Mouse (Mus musculus) A20 (cell line): ENCODE measurements around the gene Fn3krp.

Experiments
- DNase-seq: peaks from one replicate; pipeline ENCODE4 v3.0.0-alpha.2; 2011; ENCODE audit warnings: low read depth, low spot score

Fn3krp gene

GRCm38 (mm10) chr11:121442076-121442475 lies 20.9 kb downstream of the Fn3krp start:
- no peak for DNase-seq

- no peak for DNase-seq
Observed at GRCm38 (mm10) chr11:121451216-121451726, 30.1 kb downstream of the Fn3krp start.

DNA sequence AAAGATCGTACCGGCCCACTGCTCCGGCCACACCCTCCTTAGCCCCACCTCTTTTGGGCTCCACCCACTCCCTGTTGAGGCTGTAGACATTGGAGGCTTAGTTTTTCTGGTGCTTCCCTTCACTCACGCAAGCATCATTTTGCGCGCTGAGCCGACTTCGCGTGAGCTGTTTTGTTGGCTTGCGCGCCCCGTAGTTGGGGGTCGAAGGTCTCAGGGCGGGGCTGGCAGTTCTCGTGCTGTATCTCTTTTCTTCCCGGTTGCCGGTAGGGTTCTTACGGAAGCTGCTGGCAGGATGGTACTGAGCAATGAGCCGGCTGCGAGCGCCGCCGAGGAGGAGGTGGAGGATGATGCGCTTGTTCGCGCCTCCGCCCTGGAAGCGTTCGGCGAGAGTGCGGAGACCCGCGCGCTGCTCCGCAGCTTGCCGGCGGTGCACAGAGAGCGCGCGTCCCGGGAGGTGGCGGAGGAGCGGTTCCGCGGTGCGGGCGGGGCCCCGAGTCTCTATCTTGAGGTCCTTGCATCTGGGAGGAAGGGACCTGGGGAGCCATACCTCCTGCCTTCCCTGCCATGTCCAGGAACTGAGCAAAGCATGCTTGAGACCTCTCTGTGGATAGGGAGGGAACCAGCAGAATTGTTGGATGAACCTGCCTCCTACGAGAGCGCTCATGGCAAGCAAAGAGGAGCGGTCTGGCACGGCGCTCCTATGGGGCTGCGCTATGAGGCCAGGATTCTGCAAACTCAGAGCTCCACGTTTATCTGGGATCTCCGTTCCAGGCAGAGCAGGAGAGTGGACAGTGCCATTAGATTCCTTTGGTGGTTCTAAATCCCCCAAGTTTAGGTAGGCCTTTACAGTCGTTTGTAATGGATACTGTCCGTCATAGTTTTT lies 30.8 kb downstream of the Fn3krp start, which contains the start of gene Tbcd:
Gene Tbcd (plus strand): TSS at position 197 of the 883 bp plus-strand sequence.
- DNase-seq: peak; percentile 94

- DNase-seq: no peak
Observed at GRCm38 (mm10) chr11:121457874-121458273, 36.7 kb downstream of the Fn3krp start.

DNA sequence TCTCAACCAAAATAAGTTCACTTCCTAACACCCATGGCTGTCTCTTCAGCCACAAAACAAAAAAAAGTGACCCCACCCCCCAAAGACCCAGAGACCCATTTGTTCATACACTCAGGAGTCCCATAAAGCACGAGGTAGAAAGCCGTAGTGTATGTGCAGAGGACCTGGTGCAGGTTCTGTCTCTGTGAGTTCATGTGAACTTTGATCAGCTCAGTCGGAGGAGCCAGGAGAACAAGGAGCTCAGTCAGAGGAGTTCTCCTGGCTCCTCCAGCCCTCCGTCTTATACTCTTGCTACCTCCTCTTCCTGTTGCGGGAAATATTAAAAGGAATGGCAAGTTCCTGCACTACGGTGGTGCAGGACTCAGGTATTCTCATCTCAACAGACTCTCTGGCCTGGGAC lies 46.2 kb downstream of the Fn3krp start:
- DNase-seq: no peak

DNA sequence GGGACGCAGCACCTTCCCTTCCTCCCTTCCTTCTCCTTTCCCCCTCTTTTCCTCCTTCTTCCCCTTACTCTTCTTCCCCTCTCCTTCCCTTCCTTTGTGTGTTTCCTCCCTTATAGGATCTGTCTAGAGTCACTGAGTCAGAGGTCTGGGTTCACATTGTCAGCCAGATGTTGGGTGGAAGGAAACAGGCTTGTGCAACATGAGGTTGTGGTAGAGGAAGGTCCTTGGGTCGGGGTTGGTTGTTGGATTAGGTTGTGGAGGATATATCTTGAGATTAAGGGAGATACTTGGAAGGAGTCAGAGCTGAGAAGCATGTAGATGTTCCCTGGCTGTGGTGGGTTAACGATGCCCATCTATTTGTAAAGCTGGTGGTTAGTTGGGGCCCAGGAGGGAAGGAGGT lies 53.6 kb downstream of the Fn3krp start:
- no peak for DNase-seq

DNA sequence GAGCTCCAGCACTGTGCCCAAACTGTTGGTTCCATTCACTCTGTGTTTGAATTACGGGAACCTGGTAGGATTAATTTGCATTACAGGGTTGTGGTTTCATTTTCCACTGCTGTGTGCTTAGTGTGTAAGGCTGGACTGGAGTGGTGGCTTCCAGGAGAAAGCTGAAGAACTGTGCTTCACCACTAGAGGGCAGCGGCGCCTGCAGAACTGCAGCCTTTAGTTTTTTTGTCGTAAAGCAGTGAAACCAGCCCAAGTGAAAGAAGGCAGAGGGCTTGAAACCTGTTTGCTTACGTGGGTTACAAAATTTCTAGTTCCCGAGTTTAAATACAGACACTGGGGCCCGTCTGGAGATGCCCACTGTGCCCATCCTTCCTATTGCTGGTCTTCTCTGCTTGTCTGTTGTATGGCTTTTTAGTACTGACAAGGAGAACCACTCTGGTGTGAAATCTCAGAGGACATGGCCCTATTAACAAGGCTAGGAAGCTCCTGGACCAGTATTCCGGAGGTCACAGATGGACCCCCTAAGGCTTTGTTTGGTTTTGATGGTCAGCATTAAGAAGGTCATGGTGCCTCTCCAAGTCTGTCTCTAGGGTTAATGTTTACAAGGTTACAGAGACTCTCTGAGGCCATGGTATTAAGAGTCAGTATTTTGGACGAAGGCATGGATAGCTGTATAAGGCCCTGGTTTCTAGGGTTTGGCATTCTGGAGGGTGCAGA lies 54.7 kb downstream of the Fn3krp start:
- DNase-seq: peak; percentile 79

GRCm38 (mm10) chr11:121479476-121480203 lies 58.4 kb downstream of the Fn3krp start:
- peak; percentile 37 for DNase-seq
